Mouse (Mus musculus) fat pad, adult 2 months (tissue): ENCODE data around the gene Nr4a2.

ENCODE experiments used
- DNase-seq: peaks from one replicate; pipeline ENCODE4 v3.0.0-alpha.2; 2011; ENCODE audit warnings: low read depth, low spot score; ENCODE audit errors: extremely low read depth

The Nr4a2 gene

DNA sequence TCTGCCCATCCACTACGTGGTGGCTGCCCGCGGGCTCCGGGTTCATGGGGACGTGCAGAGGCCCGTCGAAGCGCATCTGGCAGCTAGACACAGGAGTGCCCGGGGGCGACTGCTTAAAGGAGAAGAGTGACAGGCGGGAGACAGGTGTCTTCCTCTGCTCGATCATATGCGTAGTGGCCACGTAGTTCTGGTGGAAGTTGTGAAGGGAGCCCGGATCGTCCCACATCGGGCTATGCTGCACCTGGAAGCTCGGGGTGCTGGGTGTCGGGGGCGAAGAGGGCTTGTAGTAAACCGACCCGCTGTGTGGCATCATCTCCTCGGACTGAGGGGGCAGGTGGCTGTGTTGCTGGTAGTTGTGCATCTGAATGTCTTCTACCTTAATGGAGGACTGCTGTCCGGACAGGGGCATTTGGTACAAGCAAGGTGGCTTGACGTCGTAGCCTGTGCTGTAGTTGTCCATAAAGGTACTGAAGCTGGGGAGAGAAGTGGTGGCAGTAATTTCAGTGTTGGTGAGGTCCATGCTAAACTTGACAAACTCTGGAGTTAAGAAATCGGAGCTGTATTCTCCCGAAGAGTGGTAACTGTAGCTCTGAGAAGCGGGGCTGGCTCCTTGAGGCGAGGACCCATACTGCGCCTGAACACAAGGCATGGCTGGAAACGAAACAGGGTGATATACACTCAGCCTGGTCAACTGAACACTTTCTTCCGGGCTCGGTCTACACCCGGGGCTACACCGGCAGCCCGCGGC is 11.8 kb downstream of the Nr4a2 start:
- no peak for DNase-seq

DNA sequence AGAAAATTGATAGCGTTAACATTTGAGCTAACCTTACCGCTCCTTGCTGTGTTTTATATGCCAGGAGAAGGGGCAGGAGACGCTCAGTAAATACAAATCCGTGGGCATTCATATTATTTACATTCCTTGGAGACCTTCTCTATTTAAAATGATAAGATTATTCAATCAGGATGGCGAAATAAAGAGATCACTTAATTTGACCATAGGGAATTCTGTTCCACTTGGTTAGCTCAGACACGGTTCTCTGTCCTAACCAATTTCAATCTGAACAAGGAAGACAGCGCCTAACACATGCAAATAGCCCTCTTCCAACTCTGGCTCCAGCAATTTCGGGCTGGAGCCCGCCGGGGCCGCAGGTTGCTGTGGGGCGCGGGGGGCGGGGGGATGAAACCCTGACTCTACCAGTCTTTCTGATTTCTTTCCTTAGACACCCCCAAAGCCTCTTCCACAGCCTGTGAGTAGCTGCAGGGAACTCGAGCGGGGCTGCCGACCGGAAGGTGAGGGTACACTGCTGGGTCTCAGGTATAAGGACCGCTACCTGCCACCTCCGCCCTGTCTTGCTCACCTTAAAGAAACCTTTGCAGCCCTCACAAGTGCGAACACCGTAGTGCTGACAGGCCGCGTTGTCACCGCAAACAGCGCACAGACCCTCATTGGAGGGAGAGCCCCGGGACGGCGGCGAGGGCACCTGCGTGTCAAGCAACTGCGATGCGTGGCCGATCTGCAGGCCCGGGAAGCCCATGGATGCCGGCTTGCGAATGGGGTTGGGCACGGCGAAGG is 12.6 kb downstream of the Nr4a2 start:
- DNase-seq, result no peak

DNA sequence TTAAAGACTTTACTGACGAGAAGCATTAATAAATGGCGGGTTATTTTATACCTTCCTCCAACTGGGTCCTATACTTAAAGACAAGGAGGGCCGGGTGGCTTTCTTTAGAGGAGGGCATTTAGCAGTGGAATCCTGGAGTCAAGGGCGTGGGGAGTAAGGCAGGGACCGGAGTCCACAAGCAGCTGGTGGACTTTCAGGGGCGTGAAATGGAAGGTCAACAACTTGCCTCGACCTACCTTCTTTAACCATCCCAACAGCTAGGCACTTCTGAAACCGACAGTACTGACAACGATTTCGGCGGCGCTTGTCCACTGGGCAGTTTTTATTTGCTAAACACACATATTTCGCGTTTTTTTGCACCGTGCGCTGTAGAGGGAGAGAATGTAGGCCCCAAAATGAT is 13.4 kb downstream of the Nr4a2 start:
- no peak for DNase-seq

DNA sequence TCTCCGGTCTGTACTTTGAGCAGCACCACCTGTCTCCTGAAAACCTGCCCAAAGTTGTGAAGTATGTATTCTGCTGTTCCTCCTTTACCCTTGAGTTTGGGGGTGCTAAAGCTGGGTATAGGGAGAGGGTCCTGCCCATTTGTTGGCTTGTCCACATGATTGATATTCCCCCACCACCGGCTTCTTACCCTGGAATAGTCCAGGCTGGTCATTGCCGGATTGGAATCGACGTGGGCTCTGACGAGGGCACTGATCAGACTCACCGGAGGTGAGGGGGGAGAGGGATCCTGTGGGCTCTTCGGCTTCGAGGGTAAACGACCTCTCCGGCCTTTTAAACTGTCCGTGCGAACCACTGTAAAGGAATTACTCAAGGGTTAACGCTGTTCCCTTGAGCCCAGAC is 13.9 kb downstream of the Nr4a2 start:
- no peak for DNase-seq

DNA sequence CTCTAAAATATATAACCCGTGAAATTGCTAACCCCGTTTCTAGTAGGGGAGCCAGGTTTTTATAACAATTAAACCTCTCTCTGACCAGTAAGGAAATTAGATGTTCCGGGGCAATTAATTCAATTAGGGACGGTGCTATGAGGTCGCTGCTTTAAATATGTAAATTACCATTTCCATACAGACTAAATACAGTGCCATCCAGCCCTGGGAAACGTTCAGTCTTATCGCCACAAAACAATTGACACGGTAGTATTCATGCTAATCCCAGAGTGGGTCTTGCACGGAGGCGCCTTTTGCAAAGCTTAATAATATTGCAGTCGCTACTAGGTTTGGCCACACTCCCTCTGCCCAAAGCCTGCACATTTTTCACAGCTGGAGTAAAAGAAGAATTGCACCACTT is 14.5 kb downstream of the Nr4a2 start:
- no peak for DNase-seq

DNA sequence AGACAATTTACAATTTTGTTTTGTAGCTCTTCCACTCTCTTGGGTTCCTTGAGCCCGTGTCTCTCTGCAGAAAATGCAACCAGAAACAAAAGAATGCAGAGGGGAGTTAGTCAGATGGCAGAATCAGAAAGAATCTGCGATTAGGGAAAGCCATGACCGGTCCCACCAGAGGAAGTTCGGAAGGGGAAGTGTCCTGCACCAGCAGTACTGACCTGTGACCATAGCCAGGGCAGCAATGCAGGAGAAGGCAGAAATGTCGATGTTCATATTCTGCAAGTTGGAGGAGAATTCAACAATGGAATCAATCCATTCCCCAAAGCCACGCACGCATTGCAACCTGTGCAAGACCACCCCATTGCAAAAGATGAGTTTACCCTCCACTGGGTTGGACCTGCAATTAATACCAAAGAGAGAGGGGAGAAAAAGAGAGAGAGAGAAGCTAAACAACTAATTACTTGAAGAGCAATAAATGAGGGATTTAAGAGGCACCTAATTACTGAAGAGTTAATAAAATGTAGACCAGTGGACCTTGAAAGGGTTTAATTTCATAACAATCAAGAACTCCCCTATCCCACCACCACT is 15.4 kb downstream of the Nr4a2 start:
- no peak for DNase-seq

DNA sequence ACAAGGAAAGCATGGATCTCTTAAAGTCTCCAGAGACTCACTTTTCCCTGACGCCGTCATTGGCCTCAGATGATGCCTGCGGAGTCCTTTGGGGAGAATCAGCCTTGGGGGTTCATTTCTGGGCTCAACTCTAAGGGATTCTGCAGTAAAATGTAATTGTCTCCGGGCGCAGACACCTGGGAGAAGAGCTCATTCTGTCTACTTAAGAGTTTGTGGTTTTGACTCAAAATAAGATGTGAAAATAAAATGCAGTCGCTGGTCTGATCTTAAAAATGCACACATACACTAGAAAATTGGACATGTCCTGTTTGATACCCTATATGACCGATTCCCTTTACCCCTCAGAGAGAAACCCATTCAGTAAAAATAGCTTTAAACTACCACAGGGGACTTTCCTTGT is 18.4 kb downstream of the Nr4a2 start:
- no peak for DNase-seq

DNA sequence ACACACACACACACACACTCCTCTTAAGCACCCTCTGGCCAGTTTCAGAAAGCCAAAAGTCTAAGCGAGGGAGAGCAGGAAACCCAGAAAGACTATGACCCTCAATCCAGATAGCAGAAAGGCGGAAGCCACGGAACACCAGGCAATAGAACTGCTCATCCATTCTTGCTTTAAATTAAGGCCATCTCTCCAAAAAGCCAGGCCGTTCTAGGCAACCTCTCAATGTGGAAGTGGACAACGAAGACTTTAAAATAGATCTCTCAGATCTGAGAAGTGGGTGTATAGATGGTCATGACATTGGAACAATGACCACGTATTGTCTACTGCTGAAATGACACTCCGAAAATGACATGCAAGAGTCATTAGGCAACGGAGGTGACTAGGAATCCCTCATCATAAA is 19.1 kb downstream of the Nr4a2 start:
- no peak for DNase-seq

DNA sequence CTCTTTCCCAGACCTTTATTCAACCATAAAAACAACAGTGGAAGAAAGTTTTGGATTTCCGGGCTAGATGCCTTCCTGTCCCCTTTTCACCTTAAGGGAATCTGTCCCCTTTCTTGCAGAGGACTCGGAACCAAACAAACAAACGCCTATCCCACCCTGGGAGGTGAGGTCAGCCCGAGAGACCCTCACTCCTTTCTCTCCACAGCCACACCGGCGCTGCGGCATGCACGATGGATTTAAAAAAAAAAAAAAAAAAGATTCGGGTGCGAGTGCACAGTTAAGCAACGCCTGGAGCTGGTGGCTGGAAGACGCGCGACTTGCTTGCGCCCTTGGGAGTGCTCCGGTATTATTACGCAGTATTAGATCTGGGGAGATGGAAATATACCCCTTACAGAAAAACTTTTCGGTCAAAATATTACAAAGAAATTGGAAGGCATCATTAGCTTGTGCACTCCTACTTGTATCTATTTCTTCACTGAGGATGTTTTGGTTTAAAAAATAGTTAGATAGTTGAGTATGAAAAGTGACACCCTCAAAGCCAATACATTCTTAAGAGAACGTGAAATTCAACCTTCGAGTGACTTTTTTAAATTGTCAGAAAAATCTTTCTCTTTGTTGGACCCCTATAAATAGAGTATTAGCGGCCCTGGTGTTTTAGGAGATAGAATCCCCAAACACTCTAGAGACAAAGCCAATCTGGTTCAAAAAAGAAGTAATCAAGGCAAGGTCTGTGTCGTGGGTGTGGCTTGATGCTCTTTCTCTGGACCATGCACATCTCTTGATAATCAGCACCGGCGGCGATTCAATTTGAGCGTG is 19.8 kb downstream of the Nr4a2 start:
- no peak for DNase-seq

DNA sequence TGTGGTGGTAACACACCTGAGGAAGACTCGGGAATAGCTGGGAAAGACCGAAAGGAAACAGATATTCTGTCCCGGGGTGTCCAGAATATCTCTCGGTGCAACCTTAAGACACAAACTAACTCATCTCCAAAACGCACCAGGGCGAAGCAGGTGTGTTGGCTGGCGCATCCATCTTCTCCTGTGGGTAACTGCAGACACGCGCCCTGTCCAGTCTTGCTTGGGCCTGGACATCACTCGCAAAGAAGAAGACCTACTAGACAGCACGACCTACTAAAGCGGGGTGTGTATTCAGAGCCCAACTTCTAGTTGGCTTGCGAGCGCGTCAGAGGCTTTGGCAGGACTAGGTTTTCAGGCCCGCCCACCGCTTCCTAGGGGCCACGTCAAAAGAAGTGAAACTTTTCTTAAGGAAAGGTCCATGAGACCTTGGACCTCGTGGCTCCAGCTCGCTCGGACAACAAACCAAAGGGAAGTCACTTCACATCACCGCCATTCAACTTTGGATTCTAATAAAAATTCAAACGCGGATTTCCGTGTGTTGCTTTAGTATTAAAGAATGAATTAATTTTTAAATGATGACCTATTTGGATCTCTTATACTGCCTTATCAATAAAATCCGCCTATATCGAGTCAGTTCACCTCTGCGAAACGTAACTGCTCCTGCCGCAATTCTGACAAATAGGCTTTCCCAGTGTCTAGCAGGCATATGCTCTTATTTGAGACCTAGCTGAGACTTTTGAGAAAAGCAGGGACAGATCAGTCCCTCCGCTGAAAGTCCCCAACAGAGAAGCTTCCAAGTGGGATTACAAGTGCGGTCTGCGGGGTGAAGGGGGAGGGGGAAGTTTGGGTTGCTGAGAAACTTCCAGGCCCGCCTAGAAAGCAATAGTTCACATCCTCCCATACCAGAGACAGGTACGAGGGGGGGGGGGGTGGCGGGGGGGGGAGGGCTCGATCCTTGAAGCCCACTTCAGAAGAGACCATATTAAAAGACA is 20.7 kb downstream of the Nr4a2 start:
- no peak for DNase-seq

DNA sequence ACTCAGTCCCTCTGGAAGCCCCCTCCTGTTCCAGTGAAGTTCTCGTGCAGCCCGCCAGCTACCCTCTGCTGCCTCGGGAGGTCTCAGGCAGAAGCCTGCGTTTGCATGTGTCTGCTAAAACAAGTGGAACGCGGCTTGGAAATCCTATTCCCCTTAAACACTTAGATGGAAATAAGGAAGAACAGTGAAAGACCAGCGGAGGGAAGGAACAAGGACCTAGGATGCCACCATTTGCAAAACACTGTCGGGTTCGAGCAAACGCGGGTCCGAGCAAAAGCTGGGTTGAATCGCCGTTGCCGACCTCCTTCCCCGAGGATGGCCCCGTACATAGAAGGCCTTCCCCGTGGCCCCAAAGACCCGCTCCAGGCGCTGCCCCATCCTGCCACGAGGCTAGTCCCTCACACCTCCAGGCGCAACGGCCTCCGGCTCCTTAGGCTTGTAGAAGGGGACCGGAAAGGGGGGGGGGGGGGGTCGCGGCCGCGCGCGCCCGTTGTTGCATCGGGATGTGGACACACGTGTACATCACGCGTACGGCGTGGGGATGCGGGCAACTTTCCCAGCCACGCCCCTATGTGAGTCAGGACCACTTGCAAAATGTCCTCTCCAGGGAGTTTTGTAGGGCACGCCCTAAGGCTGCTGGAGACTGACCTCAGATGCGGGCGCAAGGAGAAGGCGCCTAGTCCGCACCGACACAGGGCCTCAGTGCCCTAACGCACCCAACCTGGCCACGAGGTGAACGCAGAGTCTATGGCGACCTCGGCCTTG is 21.5 kb downstream of the Nr4a2 start:
- DNase-seq, result no peak

DNA sequence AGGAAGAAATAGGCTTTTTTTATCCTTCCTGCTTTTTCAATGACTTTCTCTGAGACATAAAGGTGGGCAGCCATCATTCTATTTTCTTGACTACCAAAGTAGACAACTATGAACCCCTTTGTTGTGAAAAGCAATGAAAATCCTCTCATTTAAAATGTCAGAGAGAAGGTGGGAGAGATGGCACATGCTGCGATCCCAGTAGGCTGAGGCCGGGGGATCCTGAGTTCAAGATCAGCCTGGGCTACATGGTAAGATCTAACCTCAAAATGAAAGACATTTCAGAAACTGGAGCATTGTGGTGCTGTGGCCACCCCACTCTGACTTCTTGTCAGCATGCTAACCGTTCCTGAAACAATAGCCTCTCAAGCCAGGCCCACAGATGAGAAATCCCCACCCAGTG is 23.6 kb downstream of the Nr4a2 start:
- no peak for DNase-seq

DNA sequence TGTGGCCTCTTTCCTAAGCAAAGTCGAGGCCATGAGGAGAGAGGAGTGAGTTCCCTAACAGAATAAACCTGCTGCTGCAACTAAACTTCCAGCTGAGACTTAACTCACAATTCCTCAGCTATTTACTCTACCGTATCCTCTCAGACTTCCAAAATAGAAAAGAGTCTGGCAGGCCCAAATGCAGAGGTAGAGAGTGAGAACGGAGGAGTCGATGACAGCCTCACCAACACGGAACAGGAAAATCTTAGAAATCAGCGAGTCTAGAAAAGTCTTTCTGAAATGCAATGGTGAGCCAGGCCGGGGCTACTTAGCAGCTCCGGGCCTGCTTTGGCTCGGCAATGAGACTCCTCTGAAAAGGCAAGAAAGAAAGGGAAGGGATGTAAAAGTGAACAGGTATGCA is 51.4 kb downstream of the Nr4a2 start:
- no peak for DNase-seq

DNA sequence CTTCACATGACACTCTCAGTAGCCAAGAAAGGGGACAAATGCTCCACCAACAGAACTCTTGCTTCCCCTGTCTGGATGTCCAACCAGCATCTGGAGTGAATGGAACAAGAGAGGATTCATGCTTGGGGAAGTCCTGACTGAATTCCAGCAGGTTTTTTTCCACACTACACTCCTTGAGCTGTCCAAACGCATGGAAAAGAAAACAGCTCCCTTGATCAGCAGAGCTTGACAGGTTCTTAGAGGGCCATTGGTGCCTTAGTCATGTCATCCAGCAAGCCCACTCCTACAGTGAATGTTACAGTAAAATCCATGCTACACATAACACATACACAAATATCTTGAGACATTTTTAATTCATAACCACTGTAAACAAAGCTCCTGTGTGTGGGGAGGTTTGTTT is 60.3 kb downstream of the Nr4a2 start:
- no peak for DNase-seq
